Mouse (Mus musculus) liver, embryonic 14.5 days (tissue): ENCODE measurements at regions not wholly inside any gene's neighbourhood (a gene's known extent, or its start where the extent isn't known, plus 50 kb on each side); places are given as distances from the start of the nearest gene placed in this dataset.

ENCODE experiments used
- CTCF ChIP-seq: IDR thresholded peaks from 2 replicates; pipeline ENCODE4 v1.5.1; 2016; ENCODE audit warnings: antibody characterized with exemption, low read depth, control low read depth
- EP300 ChIP-seq: IDR thresholded peaks from 2 replicates; pipeline ENCODE4 v1.6.1; 2016; ENCODE audit warnings: antibody characterized with exemption, low read depth

DNA sequence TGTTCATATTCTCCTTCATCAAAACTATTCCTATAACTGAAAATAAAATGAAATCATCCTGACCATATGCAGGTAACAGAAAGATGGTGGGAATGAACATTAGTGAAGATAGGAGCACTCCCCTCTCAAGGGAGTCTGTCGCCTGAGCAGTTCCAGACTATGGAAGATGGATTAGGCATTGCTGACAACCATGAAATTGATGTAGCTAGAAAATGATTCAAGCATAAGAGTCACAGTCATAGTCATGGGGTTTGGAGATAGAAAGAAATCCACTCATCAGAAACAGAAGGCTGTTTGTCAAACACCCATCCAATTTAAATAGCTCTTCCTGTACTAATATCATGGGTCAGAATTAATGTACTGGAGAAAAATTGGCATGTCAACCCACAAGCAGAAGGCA, 191.2 kb upstream of the Rps6ka3 start:
- TF ChIP-seq CTCF (no peak), EP300 (no peak)
